Mouse (Mus musculus) G1E (cell line): ENCODE measurements around the gene Zfp91.

Source experiments
- CTCF ChIP-seq: IDR thresholded peaks from 2 replicates; pipeline ENCODE4 v1.5.1; 2012; ENCODE audit warnings: low read depth, low read length, inconsistent platforms, mixed read lengths
- GATA1 ChIP-seq: IDR thresholded peaks from 2 replicates; pipeline ENCODE4 v1.6.1; 2012; ENCODE audit warnings: borderline replicate concordance, low read length, inconsistent platforms, mixed read lengths
- GATA2 ChIP-seq: IDR thresholded peaks from 2 replicates; pipeline ENCODE4 v1.6.1; 2012; ENCODE audit warnings: low read depth, low read length, inconsistent platforms, borderline replicate concordance
- TAL1 ChIP-seq: conservative IDR thresholded peaks from 2 replicates; pipeline ENCODE4 v1.6.1; 2012; ENCODE audit warnings: low read depth, low read length, inconsistent platforms, mixed read lengths

- TF ChIP-seq CTCF (no peak), GATA1 (no peak), TAL1 (no peak), GATA2 (no peak)
Observed at GRCm38 (mm10) chr19:12801046-12801445, 5.1 kb upstream of the Zfp91 start.
